Mouse (Mus musculus): ENCODE measurements around the gene Zfp867.
A peak's percentile ranks its signal among the peaks of the same experiment; 100 is the strongest.

- peak; percentile 38 for TF ChIP-seq CTCF (IDR thresholded peaks at IDR 0.05)
- no peak for TF ChIP-seq EP300 (IDR thresholded peaks at IDR 0.05)
These were observed 41.3 kb upstream of the Zfp867 start for GRCm38 (mm10) chr11:59513556-59513955.

Data from lung, postnatal 0 days (tissue).